Mouse (Mus musculus) E14TG2a.4 (cell line): ENCODE results near the gene Gm19402.

Experiments used
- H3K27me3 ChIP-seq: 2 replicates; pipeline ENCODE4 v1.6.1; 2014; ENCODE audit warnings: low read length, control low read depth; ENCODE audit not compliant: insufficient read depth
- H3K36me3 ChIP-seq: 2 replicates; pipeline ENCODE4 v1.6.1; 2014; ENCODE audit warnings: low read length, control low read depth; ENCODE audit not compliant: insufficient read depth
- H3K4me1 ChIP-seq: replicated peaks from 2 replicates; pipeline ENCODE4 v1.6.1; 2014; ENCODE audit warnings: low read depth, low read length, control low read depth
- H3K4me3 ChIP-seq: replicated peaks from 2 replicates; pipeline ENCODE4 v1.5.1; 2014; ENCODE audit warnings: mild to moderate bottlenecking, low read length
- H3K9me3 ChIP-seq: 2 replicates; pipeline ENCODE4 v1.6.1; 2014; ENCODE audit warnings: low read length, control low read depth
- CTCF ChIP-seq: conservative IDR thresholded peaks from 2 replicates; pipeline ENCODE4 v1.5.1; 2014; ENCODE audit warnings: low read length
- NANOG ChIP-seq: IDR thresholded peaks from 2 replicates; pipeline ENCODE4 v1.6.1; 2014; ENCODE audit warnings: borderline replicate concordance, low read length, mixed read lengths
- POU5F1 ChIP-seq: IDR thresholded peaks from 2 replicates; pipeline ENCODE4 v1.6.1; 2014; ENCODE audit warnings: low read length, borderline replicate concordance

The Gm19402 gene

DNA sequence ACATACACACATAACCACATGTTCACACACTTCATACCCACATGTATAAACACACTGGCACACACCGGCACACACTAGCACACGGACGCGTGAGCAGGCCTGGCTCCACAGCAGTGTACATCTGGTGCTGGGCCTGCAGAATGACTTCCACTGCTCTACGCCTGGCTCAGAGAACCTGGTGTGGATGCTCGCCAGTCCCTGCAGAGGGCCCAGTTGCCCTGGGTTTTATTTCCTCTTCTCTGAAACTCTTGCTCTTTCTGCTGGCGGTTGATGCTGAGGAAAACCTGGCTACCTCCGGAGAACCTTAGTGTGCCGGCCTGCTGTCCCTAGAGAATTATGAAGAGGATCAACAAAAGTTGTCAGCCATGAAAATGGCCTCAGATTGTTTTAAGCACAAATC, 38.5 kb downstream of the Gm19402 start:
- Histone ChIP-seq H3K4me1 (peaks cover 46% of the 10 kb centered on the region), H3K36me3 (peaks cover under 1% of the 10 kb centered on the region; the same call in 1 of the 2 replicates), H3K27me3 (peaks cover 22% of the 10 kb centered on the region), H3K4me3 (no peak overlapping the region), H3K9me3 (no peaks in the 10 kb centered on the region)
- TF ChIP-seq NANOG = no peak
- no peak for TF ChIP-seq CTCF

DNA sequence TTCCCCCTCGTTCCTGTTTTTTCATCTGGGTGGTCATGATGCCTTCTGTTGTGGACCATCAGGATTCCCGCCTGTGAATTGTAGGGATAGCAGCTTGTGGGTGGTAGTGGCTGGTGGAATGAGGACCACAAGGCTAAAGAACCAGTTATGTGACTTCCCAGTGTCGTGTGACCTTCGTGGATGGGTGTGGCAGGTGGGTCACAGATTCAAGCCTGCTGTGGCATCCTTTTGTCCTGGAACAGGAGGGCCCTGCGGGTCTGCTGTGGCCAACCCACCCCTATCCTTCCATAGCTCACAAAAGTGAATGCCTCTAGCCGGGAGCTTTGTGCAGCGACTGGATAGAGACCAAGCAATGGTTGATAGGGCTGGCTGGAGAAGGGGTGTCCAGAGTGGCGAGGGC, 42.7 kb downstream of the Gm19402 start:
- peaks cover 56% of the 10 kb centered on the region for H3K4me1 ChIP-seq
- H3K4me3 ChIP-seq = no peak overlapping the region
- peaks cover 17% of the 10 kb centered on the region for H3K27me3 ChIP-seq
- TF ChIP-seq POU5F1 (no peak), NANOG (no peak), CTCF (no peak)
- no peaks in the 10 kb centered on the region for H3K9me3 ChIP-seq
- peaks cover 42% of the 10 kb centered on the region for H3K36me3 ChIP-seq

DNA sequence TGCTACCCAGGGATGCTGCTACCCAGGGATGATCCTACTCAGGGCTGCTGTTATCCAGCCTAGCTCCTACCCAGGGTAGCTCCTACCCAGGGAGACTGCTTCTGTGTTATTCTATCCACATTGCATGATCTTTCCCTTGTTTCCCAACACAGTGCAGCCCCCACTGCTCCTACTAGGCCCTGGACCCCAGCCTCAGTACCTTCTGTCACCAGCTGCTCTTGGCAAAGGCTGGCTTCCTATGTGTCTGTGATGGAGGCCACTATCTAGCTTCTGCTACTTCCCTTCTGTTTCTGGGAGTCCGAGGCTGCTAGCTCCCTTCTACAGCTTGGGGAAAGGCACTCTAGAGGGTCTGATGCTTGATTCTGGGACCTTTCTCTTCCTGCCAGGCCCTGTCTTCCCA, 43.1 kb downstream of the Gm19402 start:
- H3K9me3 ChIP-seq = no peaks in the 10 kb centered on the region
- peaks cover 46% of the 10 kb centered on the region for H3K36me3 ChIP-seq
- H3K27me3 ChIP-seq = peaks cover 17% of the 10 kb centered on the region
- no peak for TF ChIP-seq POU5F1
- TF ChIP-seq CTCF = no peak
- no peak for TF ChIP-seq NANOG
- peaks cover 56% of the 10 kb centered on the region for H3K4me1 ChIP-seq
- H3K4me3 ChIP-seq = no peak overlapping the region

DNA sequence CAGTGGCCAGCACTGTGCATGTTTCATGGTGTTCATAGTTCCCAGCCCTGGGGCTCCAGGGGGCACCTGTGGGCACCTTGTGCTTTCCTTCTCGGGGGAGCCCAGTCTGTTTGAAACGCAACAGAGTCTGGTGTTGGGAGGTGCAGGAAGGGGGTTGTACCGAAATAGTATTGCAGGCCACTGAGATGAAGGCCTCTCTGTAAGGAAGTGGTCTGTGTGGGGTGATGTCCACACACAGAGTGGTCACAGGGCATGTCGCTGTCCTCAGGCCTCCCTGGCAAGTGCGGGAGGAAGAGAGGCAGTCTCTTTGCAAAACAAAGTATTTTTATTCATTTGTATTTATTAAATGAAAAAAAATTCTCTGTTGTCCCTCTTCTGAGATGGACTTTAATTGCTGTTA, 45.0 kb downstream of the Gm19402 start:
- Histone ChIP-seq H3K4me1 (peaks cover 44% of the 10 kb centered on the region), H3K36me3 (peaks cover 65% of the 10 kb centered on the region), H3K9me3 (no peaks in the 10 kb centered on the region), H3K27me3 (peaks cover 17% of the 10 kb centered on the region), H3K4me3 (no peak overlapping the region)
- TF ChIP-seq POU5F1 = no peak
- no peak for TF ChIP-seq CTCF
- no peak for TF ChIP-seq NANOG

DNA sequence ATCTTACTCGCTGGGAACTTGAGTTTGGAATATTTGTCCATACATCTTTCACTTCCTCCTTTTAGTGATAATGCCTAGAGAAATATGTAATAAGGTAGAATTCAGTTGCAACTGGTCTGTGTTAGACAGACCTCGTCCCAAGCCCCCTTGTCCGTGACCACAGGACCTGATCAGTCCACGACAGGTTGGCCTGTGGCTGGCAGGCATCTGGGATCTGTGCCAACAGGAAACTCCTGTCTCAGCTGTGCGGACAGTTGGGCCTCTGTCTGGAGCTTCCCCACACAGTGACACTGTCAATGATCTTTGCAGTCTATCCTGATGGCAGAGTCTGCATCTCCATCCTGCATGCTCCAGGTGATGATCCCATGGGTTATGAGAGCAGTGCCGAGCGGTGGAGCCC, 47.4 kb downstream of the Gm19402 start:
- Histone ChIP-seq H3K4me1 (peaks cover 24% of the 10 kb centered on the region), H3K4me3 (no peak overlapping the region), H3K27me3 (no peaks in the 10 kb centered on the region), H3K36me3 (peaks cover 88% of the 10 kb centered on the region), H3K9me3 (no peaks in the 10 kb centered on the region)
- no peak for TF ChIP-seq POU5F1
